Mouse (Mus musculus): ENCODE results near the gene Fgf18.
A peak's percentile ranks its signal among the peaks of the same experiment; 100 is the strongest.

- peak; percentile 47; the same call in 1 of the 2 replicates for TF ChIP-seq CTCF (IDR thresholded peaks at IDR 0.05; ENCODE audit: extremely low read depth, insufficient read depth, insufficient read length, insufficient replicate concordance)
- no peak for TF ChIP-seq POLR2A (IDR thresholded peaks at IDR 0.05; ENCODE audit: low read depth, low read length)
Observed at GRCm38 (mm10) chr11:33170489-33170888, 23.3 kb upstream of the Fgf18 start.
